Mouse (Mus musculus) neural tube, embryonic 13.5 days (tissue): ENCODE results near the gene D130043K22Rik. TPM values are rescaled to one million over a fixed set of nuclear protein-coding genes. Genes with fewer than 3 reads are reported as not detected.

Source experiments
- ATAC-seq: fragments of 200-750 bp; cut with Nextera tagmentation; 2 replicates; pipeline ENCODE4 v1.8.0; 2017; ENCODE audit warnings: low read depth, mild to moderate bottlenecking, moderate TSS enrichment, moderate library complexity
- H3K27ac ChIP-seq: fragments of 300-500 bp; sonication (generic); replicated peaks from 2 replicates; pipeline ENCODE4 v1.5.1; 2015; ENCODE audit warnings: moderate library complexity, mild to moderate bottlenecking, inconsistent platforms
- H3K27me3 ChIP-seq: fragments of 300-500 bp; sonication (generic); 2 replicates; pipeline ENCODE4 v1.6.1; 2015; ENCODE audit warnings: mild to moderate bottlenecking, inconsistent platforms
- H3K36me3 ChIP-seq: fragments of 300-500 bp; sonication (generic); 2 replicates; pipeline ENCODE4 v1.6.1; 2015; ENCODE audit warnings: mild to moderate bottlenecking, inconsistent platforms
- H3K4me1 ChIP-seq: fragments of 300-500 bp; sonication (generic); replicated peaks from 2 replicates; pipeline ENCODE4 v1.6.1; 2015; ENCODE audit warnings: inconsistent platforms
- H3K4me2 ChIP-seq: fragments of 300-500 bp; sonication (generic); 2 replicates; pipeline ENCODE4 v1.6.1; 2015; ENCODE audit warnings: inconsistent platforms, mild to moderate bottlenecking, moderate library complexity
- H3K4me3 ChIP-seq: fragments of 300-500 bp; sonication (generic); 2 replicates; pipeline ENCODE4 v1.5.1; 2015; ENCODE audit warnings: mild to moderate bottlenecking, inconsistent platforms
- H3K9ac ChIP-seq: fragments of 300-500 bp; sonication (generic); 2 replicates; pipeline ENCODE4 v1.6.1; 2015; ENCODE audit warnings: moderate library complexity, mild to moderate bottlenecking, inconsistent platforms
- H3K9me3 ChIP-seq: fragments of 300-500 bp; sonication (generic); 2 replicates; pipeline ENCODE4 v1.6.1; 2016; ENCODE audit warnings: inconsistent platforms
- WGBS: fragments of 180-500 bp; shearing (Covaris S2); methylation state at CpG from one replicate; pipeline ENCODE4 v1.1.7; 2015; 5-methylcytosine and 5-hydroxymethylcytosine counted together
- polyA plus RNA-seq: library from polyadenylated mRNA; unstranded; fragments of >200 nt; fragmentation: Nextera tagmentation; extraction: Ambion mirVana; gene quantifications from 2 replicates; pipeline ENCODE4 v1.2.1, GENCODE M21; 2015

D130043K22Rik gene
- polyA plus RNA-seq, 1 experiment from 2014 or later, result 4.4 TPM

DNA sequence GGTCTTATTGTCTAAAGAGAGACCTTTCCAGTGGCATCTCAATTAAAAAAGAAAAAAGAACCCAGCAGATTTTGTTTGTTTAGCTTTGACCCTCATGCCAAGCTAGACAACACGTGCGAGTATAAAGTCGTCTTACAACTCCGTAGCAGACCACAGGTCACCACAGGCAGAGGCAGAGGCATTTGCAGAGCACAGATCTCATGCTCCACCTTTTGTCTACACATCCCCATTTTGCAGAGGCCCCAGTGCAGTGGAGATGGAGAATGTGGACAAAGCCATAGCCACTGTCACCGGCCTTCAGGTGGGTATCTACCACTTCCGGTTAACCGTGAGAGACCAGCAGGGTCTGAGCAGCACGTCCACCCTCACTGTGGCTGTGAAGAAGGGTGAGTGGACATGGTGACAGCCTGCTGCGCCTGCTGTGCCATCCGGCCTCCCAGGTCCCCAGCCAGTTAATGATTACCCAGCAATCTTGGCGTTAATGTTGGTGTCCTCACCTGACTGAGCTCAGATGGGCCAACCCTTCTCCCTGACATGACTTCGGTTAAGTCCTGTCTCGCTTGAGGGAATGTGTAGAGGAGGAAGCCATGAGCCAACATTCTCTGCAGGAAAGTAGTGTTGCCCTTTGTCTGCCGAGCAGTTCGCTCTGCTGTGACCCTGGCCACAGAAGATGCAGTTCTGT, 34.6 kb downstream of the D130043K22Rik start:
- Histone ChIP-seq H3K4me1 (no peaks in the 10 kb centered on the region), H3K27ac (no peak overlapping the region), H3K36me3 (peaks cover 8% of the 10 kb centered on the region; the same call in 1 of the 2 replicates), H3K9ac (no peak overlapping the region), H3K27me3 (no peaks in the 10 kb centered on the region), H3K4me3 (no peak overlapping the region), H3K9me3 (0 out of 2 replicates have a peak, but pooled peaks cover 7% of the 10 kb centered on the region), H3K4me2 (no peak overlapping the region)
- WGBS, result 88% methylated on average over 15 of the region's 15 CpGs
- ATAC-seq, result no peak

GRCm38 (mm10) chr13:24880208-24880607, 35.3 kb downstream of the D130043K22Rik start:
- no peak overlapping the region for H3K4me3 ChIP-seq
- no peaks in the 10 kb centered on the region for H3K4me1 ChIP-seq
- H3K36me3 ChIP-seq, result peaks cover 13% of the 10 kb centered on the region; the same call in 1 of the 2 replicates
- no peaks in the 10 kb centered on the region for H3K27me3 ChIP-seq
- no peak for ATAC-seq
- no peak overlapping the region for H3K9ac ChIP-seq
- H3K9me3 ChIP-seq, result 0 out of 2 replicates have a peak, but pooled peaks cover 7% of the 10 kb centered on the region
- H3K27ac ChIP-seq, result no peak overlapping the region
- no peak overlapping the region for H3K4me2 ChIP-seq
- WGBS, result 85% methylated on average over 6 of the region's 6 CpGs

DNA sequence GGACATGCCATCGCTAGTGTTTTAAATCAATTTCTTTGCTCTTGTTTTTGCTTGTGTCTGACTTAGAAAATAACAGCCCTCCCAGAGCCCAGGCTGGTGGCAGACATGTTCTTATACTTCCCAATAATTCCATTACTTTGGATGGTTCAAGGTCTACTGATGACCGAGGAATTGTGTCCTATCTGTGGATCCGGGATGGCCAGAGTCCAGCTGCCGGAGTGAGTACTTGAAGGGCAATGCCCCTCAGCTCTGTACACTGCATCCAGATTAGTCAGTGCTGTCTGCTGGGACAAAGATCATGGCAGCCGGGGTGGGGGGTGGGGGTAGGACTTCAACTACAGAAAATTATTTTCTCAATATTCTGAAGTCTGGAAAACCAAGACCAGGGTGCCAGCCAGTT, 35.8 kb downstream of the D130043K22Rik start:
- Histone ChIP-seq H3K4me3 (no peak overlapping the region), H3K27me3 (no peaks in the 10 kb centered on the region), H3K36me3 (peaks cover 13% of the 10 kb centered on the region; the same call in 1 of the 2 replicates), H3K27ac (no peak overlapping the region), H3K9ac (no peak overlapping the region), H3K4me1 (no peaks in the 10 kb centered on the region), H3K4me2 (no peak overlapping the region), H3K9me3 (0 out of 2 replicates have a peak, but pooled peaks cover 7% of the 10 kb centered on the region)
- WGBS, result 93% methylated on average over 5 of the region's 5 CpGs
- no peak for ATAC-seq

- 0 out of 2 replicates have a peak, but pooled peaks cover 7% of the 10 kb centered on the region for H3K9me3 ChIP-seq
- 95% methylated on average over 6 of the region's 6 CpGs for WGBS
- peaks cover 13% of the 10 kb centered on the region; the same call in 1 of the 2 replicates for H3K36me3 ChIP-seq
- H3K27ac ChIP-seq, result no peak overlapping the region
- H3K4me3 ChIP-seq, result no peak overlapping the region
- H3K27me3 ChIP-seq, result no peaks in the 10 kb centered on the region
- ATAC-seq, result no peak
- no peak overlapping the region for H3K4me2 ChIP-seq
- no peak overlapping the region for H3K9ac ChIP-seq
- no peaks in the 10 kb centered on the region for H3K4me1 ChIP-seq
Measured at GRCm38 (mm10) chr13:24882411-24882810, 37.5 kb downstream of the D130043K22Rik start.

DNA sequence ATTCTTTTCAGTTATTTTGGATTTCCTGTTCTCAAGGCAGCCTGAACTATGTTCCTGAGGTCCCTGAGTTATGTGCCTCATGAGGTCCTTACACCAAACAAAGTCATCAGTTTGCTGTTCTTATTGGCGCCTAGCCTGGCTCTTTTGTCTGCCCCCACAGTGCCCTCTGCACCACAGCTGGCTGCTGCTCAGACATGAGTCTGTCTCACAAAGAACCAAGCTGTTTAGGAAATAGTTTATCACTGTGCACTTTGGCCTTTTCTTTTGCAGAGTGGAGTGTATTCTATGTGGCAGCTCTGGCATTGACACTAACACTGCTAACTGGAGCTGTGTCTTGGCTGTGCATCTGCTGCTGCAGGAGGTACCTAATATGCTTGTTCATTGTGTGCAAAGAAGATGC, 44.6 kb downstream of the D130043K22Rik start:
- WGBS, result 38% methylated on average over 1 of the region's 1 CpGs
- Histone ChIP-seq H3K36me3 (peaks cover 4% of the 10 kb centered on the region; the same call in 1 of the 2 replicates), H3K4me2 (no peak overlapping the region), H3K27me3 (no peaks in the 10 kb centered on the region), H3K27ac (no peak overlapping the region), H3K9ac (no peak overlapping the region), H3K4me1 (no peaks in the 10 kb centered on the region), H3K9me3 (no peaks in the 10 kb centered on the region), H3K4me3 (no peak overlapping the region)
- no peak for ATAC-seq

DNA sequence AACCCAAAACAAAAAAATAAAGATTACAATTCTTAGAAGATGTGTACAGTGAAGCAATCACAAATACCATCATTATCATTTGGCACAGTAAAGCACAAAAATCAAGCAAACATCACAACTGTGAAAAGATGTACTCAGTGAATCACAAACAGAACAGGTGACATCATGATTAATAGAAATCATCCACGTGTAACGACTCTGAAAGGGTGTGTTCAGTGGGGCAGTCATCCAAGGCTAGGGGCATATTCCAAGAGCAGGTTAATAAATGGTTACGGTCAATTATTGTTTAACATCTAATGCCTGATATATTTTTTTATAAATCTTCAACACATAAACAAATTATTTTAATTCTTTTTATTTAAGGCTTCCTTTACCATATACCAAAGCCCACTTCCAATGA, 47.6 kb downstream of the D130043K22Rik start:
- Histone ChIP-seq H3K4me2 (no peak overlapping the region), H3K27ac (no peak overlapping the region), H3K4me3 (no peak overlapping the region), H3K9me3 (no peaks in the 10 kb centered on the region), H3K9ac (no peak overlapping the region), H3K36me3 (no peaks in the 10 kb centered on the region), H3K4me1 (no peaks in the 10 kb centered on the region), H3K27me3 (no peaks in the 10 kb centered on the region)
- ATAC-seq, result no peak
- WGBS, result 95% methylated on average over 3 of the region's 3 CpGs

GRCm38 (mm10) chr13:24893880-24894279, 48.9 kb downstream of the D130043K22Rik start:
- Histone ChIP-seq H3K9me3 (no peaks in the 10 kb centered on the region), H3K4me3 (no peak overlapping the region), H3K9ac (no peak overlapping the region), H3K27ac (no peak overlapping the region), H3K4me2 (no peak overlapping the region), H3K27me3 (no peaks in the 10 kb centered on the region), H3K4me1 (no peaks in the 10 kb centered on the region), H3K36me3 (no peaks in the 10 kb centered on the region)
- no peak for ATAC-seq
- WGBS, result 85% methylated on average over 2 of the region's 2 CpGs

GRCm38 (mm10) chr13:24901916-24902315, 57.0 kb downstream of the D130043K22Rik start:
- no peaks in the 10 kb centered on the region for H3K27me3 ChIP-seq
- no peak overlapping the region for H3K9ac ChIP-seq
- WGBS, result 91% methylated on average over 2 of the region's 2 CpGs
- H3K4me1 ChIP-seq, result no peaks in the 10 kb centered on the region
- ATAC-seq, result no peak
- H3K27ac ChIP-seq, result no peak overlapping the region
- no peak overlapping the region for H3K4me3 ChIP-seq
- H3K4me2 ChIP-seq, result no peak overlapping the region
- H3K36me3 ChIP-seq, result no peaks in the 10 kb centered on the region
- H3K9me3 ChIP-seq, result no peaks in the 10 kb centered on the region

GRCm38 (mm10) chr13:24903412-24903811, 58.5 kb downstream of the D130043K22Rik start:
- Histone ChIP-seq H3K36me3 (no peaks in the 10 kb centered on the region), H3K4me2 (no peak overlapping the region), H3K9ac (no peak overlapping the region), H3K27me3 (no peaks in the 10 kb centered on the region), H3K4me1 (no peaks in the 10 kb centered on the region), H3K9me3 (no peaks in the 10 kb centered on the region), H3K4me3 (no peak overlapping the region), H3K27ac (no peak overlapping the region)
- WGBS, result 79% methylated on average over 6 of the region's 6 CpGs
- no peak for ATAC-seq

GRCm38 (mm10) chr13:24905422-24905821, 60.5 kb downstream of the D130043K22Rik start:
- Histone ChIP-seq H3K36me3 (no peaks in the 10 kb centered on the region; the same call in 1 of the 2 replicates), H3K4me2 (no peak overlapping the region), H3K27ac (no peak overlapping the region), H3K4me3 (no peak overlapping the region), H3K27me3 (no peaks in the 10 kb centered on the region), H3K9ac (no peak overlapping the region), H3K9me3 (no peaks in the 10 kb centered on the region), H3K4me1 (no peaks in the 10 kb centered on the region)
- WGBS, result 94% methylated on average over 12 of the region's 12 CpGs
- ATAC-seq, result no peak

GRCm38 (mm10) chr13:24906831-24907570, 62.1 kb downstream of the D130043K22Rik start:
- 82% methylated on average over 11 of the region's 11 CpGs for WGBS
- no peaks in the 10 kb centered on the region for H3K4me1 ChIP-seq
- no peak overlapping the region for H3K9ac ChIP-seq
- H3K27ac ChIP-seq, result no peak overlapping the region
- H3K9me3 ChIP-seq, result no peaks in the 10 kb centered on the region
- peaks cover 12% of the 10 kb centered on the region for H3K36me3 ChIP-seq
- no peak for ATAC-seq
- no peak overlapping the region for H3K4me3 ChIP-seq
- H3K4me2 ChIP-seq, result no peak overlapping the region
- H3K27me3 ChIP-seq, result no peaks in the 10 kb centered on the region

DNA sequence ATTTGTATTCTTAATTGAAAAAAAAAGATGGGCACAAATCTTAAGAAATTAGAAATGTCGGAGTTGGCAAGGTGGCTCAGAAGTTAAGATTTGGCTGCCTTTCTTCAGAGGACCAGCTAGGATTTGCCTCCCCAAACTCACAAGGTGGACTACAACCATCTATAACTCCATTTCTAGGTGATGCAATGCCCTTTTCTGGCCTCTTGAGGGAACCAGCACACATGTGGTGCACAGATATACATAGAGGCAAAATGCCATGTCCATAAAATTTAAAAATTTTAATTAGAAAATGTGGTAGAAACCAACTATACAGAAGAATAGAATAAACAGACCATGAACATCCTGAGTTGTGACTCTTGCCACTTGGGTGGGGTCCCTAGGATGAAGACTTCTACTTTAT, 64.2 kb downstream of the D130043K22Rik start:
- H3K4me2 ChIP-seq, result no peak overlapping the region
- H3K9ac ChIP-seq, result no peak overlapping the region
- no peaks in the 10 kb centered on the region for H3K9me3 ChIP-seq
- H3K4me3 ChIP-seq, result no peak overlapping the region
- WGBS, result 96% methylated on average over 1 of the region's 1 CpGs
- no peaks in the 10 kb centered on the region for H3K27me3 ChIP-seq
- peaks cover 18% of the 10 kb centered on the region for H3K36me3 ChIP-seq
- H3K27ac ChIP-seq, result no peak overlapping the region
- H3K4me1 ChIP-seq, result no peaks in the 10 kb centered on the region
- ATAC-seq, result no peak
